Mouse (Mus musculus): Measurements from ENCODE around the gene Hdgfl3. TPM values are rescaled to one million over a fixed set of nuclear protein-coding genes. Genes with fewer than 3 reads are reported as not detected.
"Not testable (repeated sequence)": the region's sequence is repeated elsewhere in the genome, so short reads cannot be mapped to it uniquely, and the experiment has no call there.

Hdgfl3 gene
- total RNA-seq, 4 experiments from 2014 or later, result 77.1 to 89.2 (median 82.9) TPM

- DNase-seq (ENCODE audit: low spot score in 2 of 2), result no peak
Measured at GRCm38 (mm10) chr7:81856221-81856620, 78.1 kb downstream of the Hdgfl3 start.

- no peak for DNase-seq (ENCODE audit: low spot score in 2 of 2)
Measured at GRCm38 (mm10) chr7:81855694-81856093, 78.6 kb downstream of the Hdgfl3 start, which contains the start of gene Gm10160. TSS of gene Gm10160 (minus strand) at chr7:81855794.

- no peak for DNase-seq (ENCODE audit: low spot score in 2 of 2)
Measured at GRCm38 (mm10) chr7:81854568-81855307, 79.5 kb downstream of the Hdgfl3 start.

- no peak for DNase-seq (ENCODE audit: low spot score in 2 of 2)
Measured at GRCm38 (mm10) chr7:81851706-81852105, 82.6 kb downstream of the Hdgfl3 start.

DNA sequence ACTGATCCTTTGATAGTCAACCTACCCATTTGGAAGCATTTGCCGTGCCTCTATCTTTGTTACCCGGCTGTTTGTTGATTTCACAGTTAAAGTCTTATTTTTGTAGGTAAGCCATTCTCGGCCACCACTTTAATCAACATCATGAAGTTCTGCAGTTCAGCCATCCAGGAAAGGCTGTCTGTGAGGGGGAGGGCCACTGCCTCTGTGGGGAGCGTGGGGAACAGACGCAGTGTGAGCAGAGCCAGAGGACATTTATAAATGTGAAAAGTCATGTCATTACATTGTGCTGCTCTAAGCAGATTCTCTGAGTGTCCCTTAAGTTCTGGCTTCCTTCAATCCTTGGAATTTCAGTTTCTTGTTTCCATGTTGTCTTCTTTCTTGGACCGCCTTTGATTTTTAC, 84.1 kb downstream of the Hdgfl3 start:
- no peak for DNase-seq (ENCODE audit: low spot score in 2 of 2)

DNA sequence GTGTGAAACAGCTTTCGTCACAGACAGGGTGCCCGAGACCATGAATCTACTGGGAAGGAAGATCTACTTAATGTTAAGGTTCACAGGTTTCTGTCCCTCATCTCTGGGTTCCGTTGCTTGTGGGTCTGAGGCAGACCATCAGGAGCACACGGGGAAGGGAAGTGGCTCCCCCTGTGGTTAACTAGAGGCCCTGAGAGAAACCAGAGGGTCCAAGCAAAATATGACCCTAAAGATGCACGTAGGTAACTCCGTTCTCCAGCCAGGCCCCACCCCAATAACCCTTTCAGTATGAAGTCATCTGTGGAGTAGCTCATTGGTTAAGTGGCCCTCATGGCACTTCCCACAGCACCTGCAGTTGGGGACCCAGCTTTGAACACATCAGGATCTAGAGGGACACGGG, 84.6 kb downstream of the Hdgfl3 start:
- no peak for DNase-seq (ENCODE audit: low spot score in 2 of 2)

DNA sequence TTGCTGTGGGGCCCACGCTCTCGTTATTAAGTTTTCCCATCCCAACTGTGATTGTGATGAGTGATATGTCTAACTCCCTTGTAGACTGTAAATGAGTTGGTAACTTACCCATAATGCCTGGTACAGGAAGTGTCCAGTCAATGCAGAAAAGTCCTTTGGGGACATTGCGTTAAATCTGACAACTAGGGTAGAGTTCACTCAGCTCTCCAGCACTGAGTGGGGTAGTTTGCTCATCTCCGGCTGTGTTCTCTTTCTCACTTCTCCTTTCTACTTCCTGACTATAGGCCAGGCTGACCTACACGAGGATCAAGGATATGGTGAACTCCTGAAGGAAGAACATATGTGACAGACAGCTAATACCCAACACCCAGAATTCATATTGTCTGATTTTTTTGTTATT, 85.1 kb downstream of the Hdgfl3 start:
- DNase-seq (ENCODE audit: low spot score in 2 of 2), result no peak

DNA sequence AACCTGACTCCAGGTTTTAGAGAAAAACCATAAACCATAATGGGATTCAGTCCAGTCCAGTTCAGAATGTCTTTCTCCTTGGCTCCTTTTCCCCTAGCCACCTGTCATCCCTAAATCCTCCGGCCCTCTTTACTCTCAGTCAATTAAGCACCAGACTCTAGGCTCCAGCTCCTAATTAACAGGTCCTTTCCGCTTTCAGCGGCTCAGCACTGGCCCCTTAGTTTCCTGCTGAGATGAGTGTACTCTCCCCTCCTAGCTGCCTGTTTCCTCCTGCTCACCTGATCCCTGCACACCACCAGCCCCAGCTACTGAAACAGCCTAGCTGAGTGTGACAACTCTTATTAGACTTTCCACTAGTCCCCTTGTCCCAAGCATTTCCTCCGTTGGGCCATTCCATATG, 86.5 kb downstream of the Hdgfl3 start:
- DNase-seq (ENCODE audit: low spot score in 2 of 2), result no peak

DNA sequence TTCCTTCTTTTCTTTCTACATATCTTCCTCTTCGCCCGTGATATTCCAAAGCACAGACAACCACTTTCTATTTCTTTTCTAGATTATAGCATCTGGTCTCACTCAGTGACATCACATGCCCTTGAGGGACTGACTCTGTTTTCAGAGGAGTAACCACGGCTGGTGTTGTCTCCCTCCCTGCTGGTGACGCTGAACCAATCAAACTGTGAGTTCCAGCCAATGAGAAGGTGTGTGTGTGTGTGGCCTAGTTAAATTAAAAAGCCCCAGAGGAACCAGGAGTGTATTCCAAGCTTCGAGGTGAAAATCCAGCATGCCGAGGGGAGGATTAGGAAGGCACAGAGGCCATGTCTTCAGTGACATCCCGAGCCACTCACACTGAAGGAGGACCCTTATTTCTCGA, 87.3 kb downstream of the Hdgfl3 start:
- DNase-seq (ENCODE audit: low spot score in 2 of 2), result no peak

DNA sequence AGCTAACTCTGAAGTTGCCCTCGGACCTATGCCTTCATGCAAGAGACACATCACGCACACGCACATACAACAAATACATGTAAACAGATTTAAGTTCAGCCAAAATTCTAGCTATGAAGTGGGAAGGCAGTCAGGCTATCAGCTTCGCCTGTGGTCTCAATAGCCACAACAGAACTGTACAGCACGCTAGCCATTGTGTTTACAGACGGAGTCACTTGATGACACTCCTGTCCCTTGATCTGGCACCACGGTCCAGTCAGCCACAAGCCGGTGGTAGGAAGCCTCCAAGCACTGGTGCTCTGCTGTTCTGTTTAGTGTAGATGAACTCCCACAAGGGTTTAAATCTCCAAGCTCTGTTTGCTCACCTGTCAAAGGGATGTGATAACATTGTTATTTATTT, 88.3 kb downstream of the Hdgfl3 start:
- no peak for DNase-seq (ENCODE audit: low spot score in 2 of 2)

GRCm38 (mm10) chr7:81845313-81845712, 89.0 kb downstream of the Hdgfl3 start:
- no peak for DNase-seq (ENCODE audit: low spot score in 2 of 2)

DNA sequence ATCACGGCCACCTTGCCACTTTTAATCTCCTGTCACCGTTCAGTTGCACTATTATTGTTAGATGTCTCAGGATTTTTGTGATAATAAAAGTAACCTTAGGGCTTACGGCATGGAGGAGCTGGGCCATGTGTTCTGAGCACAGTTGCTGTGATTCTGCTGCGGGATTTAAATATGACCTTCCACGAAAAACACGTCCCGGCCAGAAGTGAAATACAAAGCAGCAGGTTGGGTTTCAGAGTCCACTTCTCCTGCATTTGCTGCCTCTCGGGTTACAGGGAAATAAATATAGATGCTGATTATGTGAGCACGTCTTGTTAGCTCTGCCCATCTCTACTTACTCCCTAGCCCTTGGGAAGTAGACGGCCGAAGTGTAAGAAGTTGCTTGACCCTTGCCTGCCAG, 89.5 kb downstream of the Hdgfl3 start:
- no peak for DNase-seq (ENCODE audit: low spot score in 2 of 2)

- DNase-seq (ENCODE audit: low spot score in 2 of 2), result no peak
Measured at GRCm38 (mm10) chr7:81843903-81844302, 90.4 kb downstream of the Hdgfl3 start.

DNA sequence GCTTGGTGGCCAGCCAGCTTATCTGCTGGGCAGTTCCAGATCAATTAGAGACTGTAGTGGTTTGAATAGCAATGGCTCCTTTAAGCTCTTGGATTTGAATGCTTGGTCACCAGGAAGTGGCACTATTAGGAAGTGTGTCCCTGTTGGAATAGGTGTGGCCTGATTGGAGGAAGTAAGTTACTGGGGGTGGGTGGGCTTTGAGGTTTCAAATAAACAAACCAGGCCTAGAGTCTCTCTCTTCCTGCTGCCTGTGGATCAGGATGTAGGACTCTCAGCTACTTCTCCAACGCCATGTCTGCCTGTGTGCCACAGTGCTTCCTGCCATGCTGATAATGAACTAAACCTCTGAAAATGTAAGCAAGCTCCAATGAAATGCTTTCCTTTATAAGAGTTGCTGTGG, 91.3 kb downstream of the Hdgfl3 start:
- DNase-seq (ENCODE audit: low spot score in 2 of 2), result no peak

- DNase-seq (ENCODE audit: low spot score in 2 of 2), result no peak
Measured at GRCm38 (mm10) chr7:81842141-81842540, 92.1 kb downstream of the Hdgfl3 start.

- DNase-seq (ENCODE audit: low spot score in 2 of 2), result no peak
Measured at GRCm38 (mm10) chr7:81841439-81841838, 92.8 kb downstream of the Hdgfl3 start.

DNA sequence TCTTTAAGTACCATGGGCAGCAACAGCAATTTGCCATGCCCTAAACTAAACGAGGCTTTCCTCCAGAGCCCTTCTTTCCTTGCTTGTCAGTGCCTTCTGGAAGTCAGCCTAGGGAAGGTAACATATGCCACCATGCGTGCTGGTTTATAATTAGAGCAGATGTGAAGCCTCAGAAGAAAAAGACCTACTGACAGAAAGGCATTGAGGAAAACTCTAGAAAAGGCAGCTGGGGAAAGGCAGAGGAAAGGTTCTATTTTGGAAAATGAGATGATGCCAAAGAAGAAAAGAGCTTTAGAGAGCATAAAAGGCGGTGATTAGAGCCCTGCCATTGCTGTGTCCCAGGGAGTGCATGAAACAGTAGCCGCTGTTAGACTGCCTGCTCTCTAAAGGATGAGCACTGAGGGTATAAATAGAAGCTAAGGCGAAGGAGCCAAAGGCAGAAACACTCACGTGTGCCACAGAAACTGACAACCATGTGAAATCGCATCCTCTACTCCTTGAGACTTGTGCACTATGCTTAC, 93.6 kb downstream of the Hdgfl3 start:
- DNase-seq (ENCODE audit: low spot score in 2 of 2), result no peak

GRCm38 (mm10) chr7:81839746-81840145, 94.5 kb downstream of the Hdgfl3 start:
- DNase-seq (ENCODE audit: low spot score in 2 of 2), result no peak

DNA sequence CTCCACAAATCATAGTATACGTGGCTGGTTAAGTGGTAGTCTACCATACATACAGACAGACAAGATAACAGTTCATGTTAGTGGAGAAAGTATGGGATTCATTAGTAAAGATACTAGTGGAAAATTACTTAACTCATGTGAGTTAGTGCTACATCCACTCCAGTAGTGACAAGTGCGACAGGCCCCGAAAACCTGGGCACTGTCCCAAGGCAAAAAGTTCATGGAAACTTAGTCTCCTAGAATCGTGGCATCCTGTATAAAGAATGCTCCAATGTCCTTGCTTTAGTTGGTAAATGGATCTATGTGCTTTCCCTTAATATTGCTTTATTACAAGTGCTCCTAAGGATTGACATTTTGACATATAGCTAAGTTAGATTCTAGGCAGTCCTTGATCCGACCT, 96.5 kb downstream of the Hdgfl3 start:
- not testable (repeated sequence) for DNase-seq (ENCODE audit: low spot score in 2 of 2)

DNA sequence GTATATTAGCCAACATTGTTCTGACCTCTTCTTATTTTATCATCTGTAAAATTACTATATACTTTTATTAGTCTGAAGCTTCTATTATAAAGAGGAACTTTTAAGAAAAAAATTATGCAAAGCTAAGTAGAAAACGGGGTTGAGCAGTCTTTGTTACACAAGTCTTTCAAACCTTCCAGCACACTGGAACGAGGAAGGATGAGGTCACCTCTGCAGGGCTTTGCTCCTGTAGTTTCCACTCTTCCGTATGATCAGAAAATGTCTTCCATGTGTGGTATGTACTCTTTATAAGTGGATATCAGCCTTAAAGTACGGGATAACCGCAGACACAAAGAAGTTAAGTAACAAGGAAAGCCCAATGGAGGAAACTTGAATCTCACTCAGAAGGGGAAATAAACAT, 98.8 kb downstream of the Hdgfl3 start:
- DNase-seq (ENCODE audit: low spot score in 2 of 2), result no peak

DNA sequence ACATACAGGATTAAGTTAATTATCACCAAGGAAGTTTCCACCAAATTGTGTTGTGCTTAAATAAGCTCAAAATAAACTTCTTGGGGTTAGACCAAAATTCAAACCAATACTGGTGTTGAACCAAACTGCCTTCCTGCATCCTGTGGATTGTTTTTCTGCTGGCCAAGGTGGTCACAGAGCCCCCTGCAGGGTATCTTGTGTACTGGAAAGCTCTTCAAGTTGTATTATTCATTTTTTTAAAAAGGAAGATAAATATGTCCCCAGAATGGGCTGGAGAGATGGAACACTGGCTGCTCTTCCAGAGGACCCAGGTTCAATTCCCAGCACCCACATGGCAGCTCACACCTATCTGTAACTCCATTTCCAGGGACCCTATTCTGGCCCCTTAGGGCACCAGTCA, 99.4 kb downstream of the Hdgfl3 start:
- DNase-seq (ENCODE audit: low spot score in 2 of 2), result no peak
